Mouse (Mus musculus) midbrain, embryonic 11.5 days (tissue): ENCODE results near the gene Tnk1. TPM values are rescaled to one million over a fixed set of nuclear protein-coding genes. Genes with fewer than 3 reads are reported as not detected.

Source experiments
- ATAC-seq: fragments of 200-750 bp; cut with Nextera tagmentation; 2 replicates; pipeline ENCODE4 v1.8.0; 2017; ENCODE audit warnings: moderate TSS enrichment, moderate library complexity; ENCODE audit not compliant: low FRiP score
- DNase-seq: peaks from one replicate; pipeline ENCODE4 v3.0.0; 2015; ENCODE audit warnings: low spot score; ENCODE audit errors: missing footprints
- H3K27ac ChIP-seq: fragments of 300-500 bp; sonication (generic); 2 replicates; pipeline ENCODE4 v1.5.1; 2014; ENCODE audit warnings: low read depth, low read length
- H3K27me3 ChIP-seq: fragments of 300-500 bp; sonication (generic); 2 replicates; pipeline ENCODE4 v1.6.1; 2014; ENCODE audit warnings: mild to moderate bottlenecking, low read length, moderate library complexity, mixed read lengths; ENCODE audit not compliant: control insufficient read depth, insufficient read depth
- H3K36me3 ChIP-seq: fragments of 300-500 bp; sonication (generic); 2 replicates; pipeline ENCODE4 v1.6.1; 2014; ENCODE audit warnings: mild to moderate bottlenecking, low read length, moderate library complexity, mixed read lengths; ENCODE audit not compliant: control insufficient read depth, insufficient read depth
- H3K4me1 ChIP-seq: fragments of 300-500 bp; sonication (generic); 2 replicates; pipeline ENCODE4 v1.6.1; 2014; ENCODE audit warnings: low read length; ENCODE audit not compliant: control insufficient read depth, insufficient read depth
- H3K4me2 ChIP-seq: fragments of 300-500 bp; sonication (generic); 2 replicates; pipeline ENCODE4 v1.6.1; 2014; ENCODE audit warnings: mild to moderate bottlenecking, moderate library complexity
- H3K4me3 ChIP-seq: fragments of 300-500 bp; sonication (generic); 2 replicates; pipeline ENCODE4 v1.5.1; 2014; ENCODE audit warnings: low read depth, low read length
- H3K9ac ChIP-seq: fragments of 300-500 bp; sonication (generic); 2 replicates; pipeline ENCODE4 v1.6.1; 2014; ENCODE audit warnings: low read length
- H3K9me3 ChIP-seq: fragments of 300-500 bp; sonication (generic); 2 replicates; pipeline ENCODE4 v1.6.1; 2016; ENCODE audit warnings: low read length; ENCODE audit not compliant: control insufficient read depth
- WGBS: fragments of 180-500 bp; shearing (Covaris S2); extraction: QIAGEN DNeasy Blood & Tissue Kit; methylation state at CpG from one replicate; pipeline ENCODE4 v1.1.7; 2014; 5-methylcytosine and 5-hydroxymethylcytosine counted together
- polyA plus RNA-seq: library from polyadenylated mRNA; unstranded; fragments of >200 nt; fragmentation: Nextera tagmentation; extraction: Ambion mirVana; gene quantifications from 2 replicates; pipeline ENCODE4 v1.2.1, GENCODE M21; 2014

Tnk1 gene
- polyA plus RNA-seq, 1 experiment from 2014 or later: 0.48 TPM

DNA sequence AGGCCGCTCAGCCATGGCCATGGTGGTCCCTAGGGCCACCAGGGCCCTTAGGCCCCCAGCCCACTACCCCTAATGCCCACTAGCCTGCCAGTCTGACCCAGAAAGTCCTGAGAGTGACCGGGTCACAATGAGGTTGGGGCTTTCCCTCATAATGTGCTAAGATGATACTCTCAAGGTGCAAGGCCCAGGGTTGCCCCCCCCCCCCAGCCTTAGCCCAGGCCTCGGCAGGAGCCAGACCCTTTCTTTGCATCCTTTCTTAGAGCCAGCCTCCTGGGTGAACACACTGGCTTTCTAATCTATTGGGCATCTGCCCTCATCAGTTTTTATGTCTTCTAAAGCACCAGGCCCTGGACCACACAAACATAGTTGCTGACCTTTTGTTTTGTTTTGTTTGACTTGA is 36.5 kb downstream of the Tnk1 start, which contains the start of gene Spem1:
Spem1 (minus strand) TSS at position 101 of the 400 bp plus-strand sequence.
- ATAC-seq (no peak), DNase-seq (peak; percentile 44)
- Histone ChIP-seq H3K9ac (no peak within 1 kb of the TSS), H3K27me3 (no peaks in the 10 kb centered on the region), H3K9me3 (no peaks in the 10 kb centered on the region), H3K4me1 (no peaks in the 10 kb centered on the region), H3K36me3 (peaks cover 14% of the 10 kb centered on the region; the same call in 1 of the 2 replicates), H3K4me3 (no peak within 1 kb of the TSS), H3K27ac (no peak within 1 kb of the TSS), H3K4me2 (no peak within 1 kb of the TSS)
- 92% methylated on average over 3 of the region's 3 CpGs for WGBS

DNA sequence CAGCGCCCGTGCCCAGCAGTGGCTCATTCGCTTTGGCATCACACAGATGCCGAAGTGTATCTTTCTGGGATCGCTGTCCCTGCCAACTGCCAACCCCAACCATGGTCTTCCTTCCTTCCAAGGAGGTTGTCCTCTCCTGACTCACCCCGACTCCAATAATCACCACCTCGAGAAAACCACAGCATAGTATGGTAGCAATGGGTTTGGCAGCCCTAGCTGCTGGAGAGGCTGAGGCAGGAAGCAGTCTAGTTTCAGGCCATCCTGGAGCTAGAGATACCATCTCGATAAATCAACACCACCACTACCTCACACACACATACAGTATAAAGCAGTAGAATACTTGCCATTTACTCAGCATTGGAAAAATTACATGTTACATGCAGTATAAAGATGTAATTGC is 39.7 kb downstream of the Tnk1 start:
- 93% methylated on average over 8 of the region's 8 CpGs for WGBS
- no peaks in the 10 kb centered on the region for H3K9me3 ChIP-seq
- no peak overlapping the region for H3K4me2 ChIP-seq
- peak; percentile 56 for DNase-seq
- no peaks in the 10 kb centered on the region for H3K36me3 ChIP-seq
- H3K4me3 ChIP-seq: no peak overlapping the region
- ATAC-seq: no peak
- no peak overlapping the region for H3K27ac ChIP-seq
- H3K27me3 ChIP-seq: no peaks in the 10 kb centered on the region
- H3K9ac ChIP-seq: no peak overlapping the region
- no peaks in the 10 kb centered on the region for H3K4me1 ChIP-seq

DNA sequence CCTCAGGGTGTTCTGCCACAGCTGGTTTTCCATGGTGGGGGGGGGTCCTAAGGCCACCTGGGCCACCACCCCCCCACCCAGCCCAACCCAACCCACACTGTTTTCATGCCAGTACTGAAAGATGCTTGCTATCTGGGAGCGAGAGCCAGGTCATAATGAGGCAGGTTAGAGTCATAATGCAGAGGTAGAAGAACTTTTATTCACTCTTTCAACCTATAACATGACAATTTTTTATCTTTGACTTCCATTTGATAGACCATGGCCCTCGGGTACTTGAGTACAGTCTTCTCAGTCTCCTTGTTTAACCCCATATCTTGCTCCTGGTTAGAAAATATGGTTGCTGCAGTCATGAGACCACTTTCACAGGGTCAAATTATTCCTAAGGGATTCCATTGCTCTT is 40.2 kb downstream of the Tnk1 start, which contains the start of gene Spem2:
Spem2 (minus strand) TSS at position 101 of the 400 bp plus-strand sequence.
- no peak within 1 kb of the TSS for H3K27ac ChIP-seq

DNA sequence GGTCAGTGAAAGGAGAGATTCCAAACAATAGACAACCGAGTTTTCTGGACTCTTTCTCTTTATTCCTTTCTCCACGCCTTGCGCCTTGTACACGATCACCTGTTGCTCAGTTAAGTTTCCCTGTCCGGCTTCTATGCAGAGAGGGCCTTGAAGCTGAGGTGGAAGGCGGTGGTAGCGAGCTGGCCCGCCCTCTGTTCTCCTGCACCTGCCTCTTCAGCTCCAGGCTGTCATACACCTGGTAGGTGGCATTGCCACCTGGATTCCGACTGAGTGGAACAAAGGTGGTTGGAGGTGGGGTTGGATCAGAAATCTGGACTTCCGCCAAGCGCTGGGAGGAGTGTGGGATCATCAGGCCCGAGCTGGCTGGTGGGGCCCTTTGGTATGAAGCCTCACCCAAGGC is 42.0 kb downstream of the Tnk1 start:
- DNase-seq (peak; percentile 21), ATAC-seq (no peak)
- no peaks in the 10 kb centered on the region for H3K36me3 ChIP-seq
- H3K4me3 ChIP-seq: no peak overlapping the region
- H3K4me1 ChIP-seq: no peaks in the 10 kb centered on the region
- WGBS: 88% methylated on average over 12 of the region's 12 CpGs
- no peak overlapping the region for H3K4me2 ChIP-seq
- H3K9ac ChIP-seq: no peak overlapping the region
- H3K27me3 ChIP-seq: no peaks in the 10 kb centered on the region
- no peak overlapping the region for H3K27ac ChIP-seq
- no peaks in the 10 kb centered on the region for H3K9me3 ChIP-seq

More for the DNA sequence above, 40.2 kb downstream of the Tnk1 start, which contains the start of gene Spem2:
- Histone ChIP-seq H3K4me1 (no peaks in the 10 kb centered on the region), H3K9ac (no peak within 1 kb of the TSS), H3K4me3 (no peak within 1 kb of the TSS), H3K9me3 (no peaks in the 10 kb centered on the region), H3K27me3 (no peaks in the 10 kb centered on the region), H3K36me3 (no peaks in the 10 kb centered on the region), H3K4me2 (no peak within 1 kb of the TSS)
- WGBS: 79% methylated on average over 2 of the region's 2 CpGs
- ATAC-seq (no peak), DNase-seq (no peak)

DNA sequence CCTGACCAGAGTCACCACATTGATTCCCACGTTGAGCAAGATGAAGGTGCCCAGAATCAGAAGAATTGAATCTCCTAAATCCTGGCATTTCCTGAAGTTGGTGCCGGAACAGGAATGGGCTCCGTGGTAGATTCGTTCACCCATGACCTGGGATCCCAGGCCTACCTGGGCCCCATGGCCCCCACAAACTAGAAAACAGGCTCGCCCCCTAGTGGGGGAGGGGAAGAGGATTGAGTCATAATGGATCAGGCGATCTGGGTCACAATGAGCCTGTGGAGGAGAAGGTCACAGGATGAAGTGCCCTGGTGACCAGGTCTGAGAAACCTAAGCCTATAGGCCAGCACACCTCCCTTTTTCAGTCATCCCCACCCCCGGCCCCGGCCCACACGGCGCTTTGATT is 43.4 kb downstream of the Tnk1 start, which contains the start of gene Gm39566:
Gm39566 (minus strand) TSS at position 144 of the 400 bp plus-strand sequence.
- H3K27me3 ChIP-seq: no peaks in the 10 kb centered on the region
- no peaks in the 10 kb centered on the region for H3K4me1 ChIP-seq
- no peak within 1 kb of the TSS for H3K9ac ChIP-seq
- H3K4me3 ChIP-seq: no peak within 1 kb of the TSS
- DNase-seq (no peak), ATAC-seq (no peak)
- H3K36me3 ChIP-seq: no peaks in the 10 kb centered on the region
- WGBS: 61% methylated on average over 10 of the region's 10 CpGs
- no peak within 1 kb of the TSS for H3K4me2 ChIP-seq
- H3K9me3 ChIP-seq: no peaks in the 10 kb centered on the region
- H3K27ac ChIP-seq: no peak within 1 kb of the TSS

DNA sequence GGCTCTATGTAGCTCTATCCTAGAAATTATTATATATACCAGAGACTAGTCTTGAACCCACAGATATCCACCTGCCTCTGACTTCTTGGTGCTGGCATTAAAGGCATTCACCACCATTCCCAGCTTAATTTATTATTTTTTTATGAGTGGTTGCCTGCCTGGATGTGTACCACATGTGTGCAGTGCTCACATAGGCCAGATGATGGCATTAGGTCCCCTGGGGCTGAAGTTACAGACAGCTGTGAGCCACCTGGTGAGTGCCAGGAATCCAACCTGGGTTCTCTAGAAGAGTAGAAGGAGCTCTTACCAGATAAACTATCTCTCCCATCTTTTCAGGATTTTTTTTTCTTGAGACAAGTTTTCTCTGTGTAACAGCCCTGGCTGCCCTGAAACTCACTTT is 48.2 kb downstream of the Tnk1 start:
- Histone ChIP-seq H3K27me3 (peaks cover 11% of the 10 kb centered on the region), H3K27ac (no peak overlapping the region), H3K36me3 (no peaks in the 10 kb centered on the region), H3K4me1 (no peaks in the 10 kb centered on the region), H3K4me2 (no peak overlapping the region), H3K9me3 (no peaks in the 10 kb centered on the region), H3K9ac (no peak overlapping the region), H3K4me3 (no peak overlapping the region)
- no peak for DNase-seq
- no peak for ATAC-seq

DNA sequence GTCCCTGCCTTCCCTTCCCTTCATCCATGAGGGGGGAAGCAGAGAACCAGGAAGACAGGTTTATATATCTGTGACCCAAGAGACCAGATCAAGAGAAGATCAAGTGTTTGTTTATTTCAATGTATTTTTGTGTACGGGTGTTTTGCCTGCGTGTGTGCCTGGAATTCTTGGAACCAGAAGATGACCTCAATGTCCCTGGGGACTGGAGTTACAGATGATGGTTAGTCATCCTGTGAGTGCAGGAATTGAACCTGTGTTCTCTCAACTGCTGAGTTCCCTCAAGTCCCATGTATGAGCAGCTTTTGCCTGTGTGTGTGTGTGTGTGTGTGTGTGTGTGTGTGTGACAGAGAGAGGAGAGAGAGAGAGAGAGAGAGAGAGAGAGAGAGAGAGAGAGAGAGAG is 50.9 kb downstream of the Tnk1 start:
- 87% methylated on average over 2 of the region's 2 CpGs for WGBS
- H3K27me3 ChIP-seq: peaks cover 34% of the 10 kb centered on the region
- DNase-seq: no peak

DNA sequence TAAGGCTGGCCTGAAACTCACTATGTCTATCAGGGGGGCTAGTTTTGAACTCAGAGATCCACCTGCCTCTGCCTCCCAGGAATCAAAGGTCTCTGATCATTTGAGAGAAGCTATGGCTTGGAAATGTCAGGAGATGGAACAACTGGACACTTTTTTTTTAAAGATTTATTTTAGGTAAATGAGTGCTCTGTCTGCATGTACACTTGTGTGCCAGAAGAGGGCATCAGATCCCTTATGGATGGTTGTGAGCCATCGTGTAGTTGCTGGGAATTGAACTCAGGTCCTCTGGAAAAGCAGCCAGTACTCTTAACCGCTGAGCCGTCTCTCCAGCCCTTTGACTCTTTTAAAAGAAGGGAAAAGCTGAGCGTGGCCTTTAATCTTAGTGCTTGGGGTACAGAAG is 52.2 kb downstream of the Tnk1 start:
- WGBS: 78% methylated on average over 4 of the region's 4 CpGs
- Histone ChIP-seq H3K27me3 (peaks cover 46% of the 10 kb centered on the region), H3K4me2 (no peak overlapping the region)

More for the DNA sequence above, 50.9 kb downstream of the Tnk1 start:
- Histone ChIP-seq H3K4me3 (no peak overlapping the region), H3K9ac (no peak overlapping the region), H3K27ac (no peak overlapping the region), H3K36me3 (no peaks in the 10 kb centered on the region), H3K4me2 (no peak overlapping the region), H3K9me3 (no peaks in the 10 kb centered on the region), H3K4me1 (peaks cover 19% of the 10 kb centered on the region)
- no peak for ATAC-seq

DNA sequence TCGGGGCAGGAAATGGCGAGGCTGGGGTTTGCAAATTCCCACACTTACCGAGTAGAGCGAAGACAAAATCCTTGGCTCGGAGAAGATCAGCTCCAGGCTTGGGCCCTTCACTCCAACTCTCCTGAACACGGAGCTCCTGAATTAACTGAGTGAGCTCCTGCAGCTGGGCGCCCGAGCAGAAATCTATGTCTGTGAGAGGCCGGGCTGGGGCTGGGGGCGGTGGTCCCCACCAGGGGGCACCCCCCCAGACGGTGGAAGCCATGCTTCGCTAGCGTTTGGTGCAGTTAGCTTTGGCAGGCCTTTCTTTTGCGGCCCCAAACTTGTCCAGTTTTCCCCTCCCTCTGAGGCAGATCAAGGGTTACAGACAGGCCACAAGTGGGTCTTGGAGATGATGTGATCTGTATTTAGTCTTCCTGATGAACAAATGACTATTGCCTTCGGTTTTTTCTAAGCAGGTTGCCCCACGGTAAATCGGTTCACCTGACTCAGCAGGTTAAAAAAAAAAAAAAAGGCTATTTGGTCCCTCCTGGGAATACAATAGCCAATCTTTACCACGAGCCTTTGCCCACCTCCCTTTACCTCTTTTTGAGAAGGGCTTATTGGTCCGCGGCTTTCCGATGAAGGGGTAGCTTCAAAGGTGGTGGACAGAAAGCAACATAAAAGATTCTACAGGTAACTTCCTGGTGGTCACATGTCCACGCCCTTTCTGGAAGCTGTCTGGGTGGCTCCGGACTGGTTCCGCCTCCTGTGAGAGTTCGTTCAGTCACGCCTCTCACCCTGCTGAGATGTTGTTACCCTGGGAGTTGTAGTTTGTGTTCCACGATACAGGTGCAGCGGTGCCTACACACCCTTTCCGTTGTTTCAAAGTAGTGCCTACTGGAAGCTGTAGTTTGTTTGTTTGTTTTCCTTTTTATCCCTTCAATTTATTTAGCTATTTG is 53.3 kb downstream of the Tnk1 start, which contains the start of gene Tmem102:
Tmem102 (minus strand) TSS at position 653 of the 938 bp plus-strand sequence.
- ATAC-seq (no peak), DNase-seq (peak; percentile 87)
- Histone ChIP-seq H3K9me3 (no peaks in the 10 kb centered on the region), H3K9ac (no peak within 1 kb of the TSS), H3K36me3 (no peaks in the 10 kb centered on the region), H3K27me3 (peaks cover 51% of the 10 kb centered on the region), H3K27ac (no peak within 1 kb of the TSS), H3K4me1 (peaks cover 37% of the 10 kb centered on the region), H3K4me3 (peak within 1 kb of the TSS; percentile 44; the same call in 1 of the 2 replicates), H3K4me2 (0 out of 2 replicates have a peak within 1 kb of the TSS, but pooled peaks have one; percentile 11)
- 6% methylated on average over 29 of the region's 29 CpGs for WGBS

More for the DNA sequence above, 52.2 kb downstream of the Tnk1 start:
- no peak overlapping the region for H3K9ac ChIP-seq
- ATAC-seq (no peak), DNase-seq (no peak)
- H3K4me3 ChIP-seq: no peak overlapping the region
- no peaks in the 10 kb centered on the region for H3K36me3 ChIP-seq
- H3K9me3 ChIP-seq: no peaks in the 10 kb centered on the region
- peaks cover 30% of the 10 kb centered on the region for H3K4me1 ChIP-seq
- H3K27ac ChIP-seq: no peak overlapping the region
